Mouse (Mus musculus) frontal cortex, adult 2 months (tissue): ENCODE data around the gene Snrpg. TPM values are rescaled to one million over a fixed set of nuclear protein-coding genes. Genes with fewer than 3 reads are reported as not detected.
"Not testable (repeated sequence)": the region's sequence is repeated elsewhere in the genome, so short reads cannot be mapped to it uniquely, and the experiment has no call there.

Source experiments
- DNase-seq, 2 experiments: peaks; one replicate each; pipeline ENCODE4 v3.0.0; 2022; ENCODE audit warnings: low spot score in 1 of 2; ENCODE audit errors: extremely low spot score in 1 of 2
- polyA plus RNA-seq: library from polyadenylated mRNA; depleted of rRNA; stranded (reverse); fragments of >200 nt; gene quantifications from 2 replicates; pipeline ENCODE4 v1.2.3, GENCODE M21; 2012; rRNA removed

Snrpg gene
- 62.4 and 65.0 TPM in 2 replicates for polyA plus RNA-seq

DNA sequence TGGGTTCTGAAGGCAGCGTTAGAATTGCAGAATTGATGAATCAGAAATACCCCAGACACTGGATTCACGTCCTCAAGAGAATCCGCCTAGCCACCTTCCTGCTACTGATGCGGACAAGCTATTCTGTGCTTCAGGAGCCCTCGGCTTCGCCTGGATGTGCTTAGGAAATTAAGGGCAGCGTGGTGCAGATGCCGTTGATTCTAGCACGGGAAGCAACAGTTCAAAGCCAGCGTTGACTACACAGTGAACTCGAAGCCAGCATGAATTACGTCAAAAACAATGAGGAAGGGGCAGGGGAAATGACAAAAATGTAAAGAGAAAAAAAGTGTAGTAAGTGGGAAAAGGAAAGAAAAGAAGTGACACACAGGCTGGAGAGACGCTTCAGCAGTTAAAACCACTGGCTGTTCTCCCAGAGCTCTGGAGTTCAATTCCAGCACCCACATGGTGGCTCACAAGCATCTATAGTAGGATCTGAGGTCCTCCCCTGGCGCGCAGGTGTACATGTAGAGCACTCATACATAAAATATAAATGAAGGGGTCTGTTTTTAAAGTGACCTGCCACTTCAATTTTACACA is at the start of gene Snrpg:
Gene Snrpg (plus strand): TSS at position 541 of the 576 bp plus-strand sequence.
- no peak for DNase-seq

DNA sequence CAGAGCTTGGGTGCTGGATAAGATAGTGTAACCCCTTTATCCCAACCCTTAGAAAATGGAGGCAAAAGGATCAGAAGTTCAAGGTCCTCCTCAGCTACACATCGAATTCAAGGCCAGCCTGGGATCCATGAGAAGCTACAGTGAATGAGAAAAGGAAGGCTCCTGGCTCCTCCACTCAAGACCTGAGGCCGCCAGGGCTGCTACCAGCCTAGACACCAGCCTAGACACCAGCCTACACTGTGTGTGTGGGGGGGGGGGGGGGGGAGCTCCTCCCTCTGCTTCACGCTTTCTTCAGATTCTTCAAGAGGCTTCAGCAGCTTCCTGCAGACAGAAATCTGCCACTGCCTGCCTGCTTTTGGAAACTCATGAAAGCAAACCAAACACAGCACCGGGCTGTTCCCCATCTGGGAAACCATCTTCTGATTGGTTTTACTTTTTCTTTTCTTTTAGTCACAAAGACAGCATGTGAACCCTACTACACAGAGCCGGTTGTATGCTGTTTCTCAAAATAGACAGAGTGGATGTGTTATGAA is 49.0 kb upstream of the Snrpg start:
- DNase-seq = peak in 1 of 2 experiments; percentile 27

- DNase-seq = no peak
Observed at GRCm38 (mm10) chr6:86322991-86323390, 48.1 kb upstream of the Snrpg start.

DNA sequence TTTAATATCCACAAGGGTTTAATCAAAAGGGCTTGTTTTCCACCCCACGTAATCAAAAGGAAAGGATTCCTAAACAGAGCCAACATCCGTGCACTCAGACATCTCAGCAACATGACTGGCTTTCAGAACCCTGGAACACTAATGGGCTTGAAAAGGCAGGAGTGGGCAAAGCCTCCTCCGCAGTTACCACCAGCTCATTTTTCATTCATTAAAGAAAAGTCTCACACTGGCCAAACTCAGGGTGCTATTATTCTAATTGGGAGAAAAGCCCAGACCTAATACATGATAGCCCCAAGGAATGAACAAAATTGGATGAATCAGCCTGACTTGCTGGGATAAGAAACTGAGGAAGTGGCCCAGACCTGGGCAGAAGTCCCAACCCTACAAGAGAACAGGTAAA is 46.7 kb upstream of the Snrpg start:
- DNase-seq = no peak

GRCm38 (mm10) chr6:86325646-86326045 is 45.5 kb upstream of the Snrpg start:
- peak in 1 of 2 experiments; percentile 30 for DNase-seq

DNA sequence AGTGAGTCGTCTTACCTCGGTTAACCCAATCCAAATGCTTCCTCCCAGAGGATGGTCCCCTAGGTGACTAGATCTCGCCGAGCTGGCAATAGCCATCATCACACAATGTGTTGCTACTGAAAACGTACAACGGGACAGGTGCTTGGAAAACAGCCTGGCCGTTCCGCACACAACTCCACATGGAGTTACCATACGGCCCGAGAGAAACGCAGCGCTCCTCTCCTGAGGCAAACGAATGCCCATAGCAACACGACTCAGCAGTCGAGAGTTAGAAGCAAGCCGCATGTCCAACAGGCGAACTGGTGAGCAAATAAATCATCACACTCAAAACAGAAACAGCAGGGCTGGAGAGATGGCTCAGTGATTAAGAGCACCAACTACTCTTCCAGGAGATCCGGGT is 44.2 kb upstream of the Snrpg start:
- DNase-seq = no peak

- DNase-seq = no peak
Observed at GRCm38 (mm10) chr6:86328369-86328768, 42.7 kb upstream of the Snrpg start.

- no peak for DNase-seq
Observed at GRCm38 (mm10) chr6:86329943-86330342, 41.2 kb upstream of the Snrpg start.

DNA sequence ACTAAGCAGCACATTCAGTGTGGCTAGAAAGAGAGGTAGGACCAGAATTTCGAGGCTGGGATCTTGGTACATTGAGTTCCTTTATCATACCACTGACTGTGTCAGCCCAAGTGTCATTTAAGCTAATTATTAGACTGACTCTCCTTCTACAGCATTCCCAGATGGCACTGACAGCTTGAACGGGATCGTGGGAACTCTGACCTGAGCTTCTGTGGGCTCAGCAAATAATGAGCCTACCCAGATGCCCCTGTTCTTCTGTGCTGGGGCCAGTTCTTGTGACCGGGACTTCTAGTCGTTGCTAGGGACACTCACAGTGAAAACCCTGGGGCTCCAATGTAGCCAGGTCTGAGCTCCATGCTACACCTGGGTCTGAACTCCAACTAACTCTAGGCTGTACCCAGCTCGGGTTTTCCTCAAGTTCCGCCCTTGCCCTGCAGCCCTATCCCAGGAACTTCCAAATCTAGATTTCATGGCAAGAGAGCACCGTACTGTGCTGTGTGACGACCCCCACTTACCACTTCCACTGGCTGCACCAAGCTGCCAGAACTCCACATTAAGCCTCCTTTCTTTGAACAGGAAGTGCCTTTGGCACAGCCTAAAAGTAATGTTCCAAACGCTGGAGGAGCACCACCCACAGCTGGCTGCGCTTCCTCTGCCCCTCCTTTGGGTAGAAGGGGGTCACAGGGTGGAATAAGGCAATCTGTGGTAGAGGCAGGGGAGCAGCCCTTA is 35.8 kb upstream of the Snrpg start:
- DNase-seq = no peak

GRCm38 (mm10) chr6:86335860-86336259 is 35.2 kb upstream of the Snrpg start:
- no peak for DNase-seq

GRCm38 (mm10) chr6:86336340-86336739 is 34.8 kb upstream of the Snrpg start:
- not testable (repeated sequence) for DNase-seq

GRCm38 (mm10) chr6:86343656-86344055 is 27.4 kb upstream of the Snrpg start:
- DNase-seq = peak in 1 of 2 experiments; percentile 62

- no peak for DNase-seq
Observed at GRCm38 (mm10) chr6:86346063-86346462, 25.0 kb upstream of the Snrpg start.

- DNase-seq = peak in 1 of 2 experiments; percentile 54
Observed at GRCm38 (mm10) chr6:86349257-86349656, 21.8 kb upstream of the Snrpg start.

DNA sequence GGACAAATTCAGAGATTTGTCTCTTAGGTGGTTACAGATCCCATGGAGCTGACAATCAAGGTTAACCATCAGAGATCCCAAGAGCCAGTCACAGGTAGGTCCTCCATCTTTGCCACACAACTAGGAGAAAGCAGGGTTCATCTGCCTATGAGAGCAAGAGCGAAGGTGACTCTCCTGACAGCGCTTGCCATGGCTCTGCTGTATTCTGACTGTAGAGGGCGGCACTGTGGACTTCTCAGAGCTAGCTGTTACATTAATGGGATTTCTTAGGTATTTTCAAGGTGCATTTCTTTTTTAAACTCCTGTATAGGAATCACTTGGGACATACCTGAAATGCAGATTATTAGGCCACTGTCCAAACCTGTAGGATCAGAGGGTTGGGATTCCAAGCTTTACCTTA is 16.2 kb upstream of the Snrpg start:
- no peak for DNase-seq

- no peak for DNase-seq
Observed at GRCm38 (mm10) chr6:86356956-86357355, 14.1 kb upstream of the Snrpg start.

- DNase-seq = no peak
Observed at GRCm38 (mm10) chr6:86360691-86361090, 10.4 kb upstream of the Snrpg start.

DNA sequence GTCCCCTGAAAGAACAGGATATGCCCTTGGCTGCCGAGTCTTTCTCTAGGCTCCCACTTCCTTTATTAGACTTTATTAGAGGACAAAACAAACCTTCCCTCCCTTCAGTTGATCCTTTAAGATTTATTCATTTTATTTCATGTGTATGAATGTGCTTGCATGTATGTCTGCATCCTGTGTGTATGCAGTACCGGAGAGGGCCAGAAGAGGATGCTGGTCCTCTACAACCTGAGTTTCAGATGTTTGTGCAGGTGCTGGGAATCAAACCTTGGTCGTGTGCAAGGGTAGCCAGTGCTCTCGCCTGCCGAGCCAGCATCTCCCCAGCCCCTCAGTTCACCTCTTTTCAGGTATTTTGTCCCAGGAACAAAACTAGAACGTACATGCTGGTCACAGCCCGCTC is 9.7 kb upstream of the Snrpg start:
- DNase-seq = no peak

DNA sequence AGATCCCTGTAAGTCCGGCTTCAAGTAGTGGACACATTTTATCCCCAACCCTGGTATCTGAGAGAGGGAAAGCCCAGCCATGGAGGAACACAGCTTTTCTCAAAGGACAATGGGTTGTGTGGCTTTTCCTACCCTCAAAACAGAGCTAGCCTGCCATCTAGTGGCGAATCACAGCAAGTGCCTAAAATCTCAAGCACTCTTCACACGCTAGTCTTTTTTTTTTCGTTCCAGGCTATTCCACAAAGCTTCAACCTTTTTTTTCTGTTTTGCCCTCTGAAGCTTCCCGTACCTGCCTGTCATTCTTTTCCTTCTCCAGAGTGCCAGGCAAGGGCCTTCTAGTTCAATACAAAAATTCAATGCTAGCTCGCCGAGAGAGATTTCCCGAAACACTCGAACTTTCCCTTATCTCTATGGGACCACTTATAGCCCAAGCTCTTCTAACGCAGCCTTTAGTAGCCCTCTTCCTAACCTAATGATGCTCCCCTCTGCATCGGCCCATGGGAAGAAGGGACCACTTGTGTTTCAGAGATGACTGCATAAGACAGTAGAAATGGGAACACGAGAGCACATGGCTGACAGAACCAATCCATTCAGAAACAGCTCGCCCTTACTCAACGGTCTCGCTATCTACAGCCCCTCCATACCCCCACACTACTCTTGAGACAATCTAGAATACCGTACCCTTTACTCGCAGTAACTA is 6.5 kb upstream of the Snrpg start:
- DNase-seq = peak; percentile 66 to 91

DNA sequence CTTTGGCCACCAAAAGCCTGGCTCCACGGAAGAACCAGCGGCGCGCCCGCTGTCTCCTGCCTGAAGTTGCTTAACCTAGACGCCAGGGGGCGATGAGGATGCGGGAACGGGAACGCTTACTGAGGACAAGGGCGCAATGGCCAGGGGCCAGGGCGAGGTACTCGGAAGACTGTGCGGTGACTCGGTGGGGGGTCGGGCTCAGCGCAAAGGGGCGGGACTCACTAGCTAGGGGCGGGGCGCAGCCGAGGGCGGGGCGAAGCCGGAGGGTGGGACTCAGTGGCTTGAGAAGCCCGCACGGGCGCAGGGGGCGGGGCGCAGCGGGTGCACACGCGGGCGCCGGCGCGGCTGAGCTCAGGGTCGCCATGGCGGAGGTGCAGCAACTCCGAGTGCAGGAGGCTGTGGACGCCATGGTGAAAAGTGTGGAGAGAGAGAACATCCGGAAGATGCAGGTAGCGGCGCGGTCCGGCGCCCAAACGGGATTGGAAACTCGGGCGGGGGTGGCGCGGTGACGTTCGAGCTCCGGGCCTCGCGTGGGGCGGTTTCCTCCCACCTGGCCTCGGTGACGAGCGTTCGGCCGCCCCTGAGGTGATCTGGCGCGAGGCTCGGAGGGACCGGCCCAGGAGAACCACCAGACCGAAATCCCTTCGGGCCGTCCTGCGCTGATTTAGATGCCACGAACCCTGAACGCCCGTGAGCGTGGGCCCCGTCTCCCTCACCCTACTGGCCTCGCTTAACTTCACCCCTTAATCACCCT is 5.6 kb upstream of the Snrpg start, which contains the start of gene Fam136a:
Gene Fam136a (plus strand): TSS at position 276 of the 754 bp plus-strand sequence.
- peak; percentile 80 to 93 for DNase-seq
